Mouse (Mus musculus): Measurements from ENCODE around the gene Cacng6.

The Cacng6 gene

DNA sequence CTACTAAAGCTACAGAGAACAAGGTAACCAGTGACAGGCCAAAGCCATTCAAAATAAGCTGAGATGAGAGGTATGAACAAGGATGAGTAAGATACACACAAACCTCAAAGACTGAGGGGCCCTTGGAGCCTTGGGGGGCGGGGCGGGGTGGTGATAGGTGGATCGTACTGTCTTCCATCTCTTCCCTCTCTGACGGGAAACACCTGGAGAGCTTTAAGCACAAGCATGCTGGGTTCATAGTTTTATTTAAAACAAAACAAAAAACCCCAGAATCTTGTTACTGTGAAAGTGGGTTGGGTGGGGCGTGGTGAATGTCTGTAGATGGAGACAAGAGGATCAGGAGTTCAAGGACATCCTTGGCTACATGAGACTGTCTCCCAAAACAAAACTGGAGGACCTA lies 3.5 kb upstream of the Cacng6 start:
- no peak for DNase-seq

- DNase-seq = no peak
Observed at GRCm38 (mm10) chr7:3421297-3421696, 2.7 kb upstream of the Cacng6 start.

DNA sequence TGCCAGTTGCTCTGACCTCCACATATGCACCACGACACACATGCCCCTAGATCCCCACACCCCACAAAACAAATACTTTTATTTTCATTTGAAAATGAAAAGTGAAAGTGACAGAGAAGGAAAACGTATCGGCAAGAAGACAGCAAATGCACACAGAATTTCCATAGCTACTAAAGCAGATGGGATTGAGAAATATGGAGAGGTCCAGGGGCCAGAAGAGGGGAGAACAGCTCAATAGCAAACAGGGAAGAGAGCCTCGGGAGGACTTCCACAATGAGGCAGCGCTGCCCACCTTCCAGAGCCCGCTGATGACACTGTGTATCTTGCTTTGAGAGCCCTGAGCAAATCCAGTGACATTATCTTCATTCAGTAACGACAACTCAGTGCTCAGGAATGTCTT lies 1.9 kb upstream of the Cacng6 start:
- DNase-seq = no peak

DNA sequence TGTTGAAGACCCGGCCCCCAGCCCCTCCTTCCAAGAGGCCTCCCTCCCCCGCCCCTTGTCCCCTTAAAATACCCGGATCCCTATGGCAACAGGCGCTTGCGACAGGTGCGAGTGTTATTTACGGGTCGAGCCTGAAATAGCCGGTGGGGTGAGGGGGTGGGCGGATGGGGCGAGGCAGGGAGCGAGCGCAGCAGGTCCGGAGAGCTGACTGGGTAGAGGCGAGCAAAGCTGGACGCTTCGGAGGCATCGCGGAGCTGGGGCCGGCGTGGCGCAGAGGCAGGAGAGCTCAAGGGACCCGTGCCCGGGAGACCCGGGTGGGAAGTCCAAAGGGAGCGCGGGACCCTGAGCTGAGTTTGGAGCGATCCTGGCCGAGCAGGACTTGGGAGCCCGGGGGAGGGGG lies 565 bp upstream of the Cacng6 start:
- peak; percentile 13 to 19 for DNase-seq

- no peak for DNase-seq
Observed at GRCm38 (mm10) chr7:3425141-3425540, 1.1 kb downstream of the Cacng6 start.

GRCm38 (mm10) chr7:3430161-3430560 lies 6.2 kb downstream of the Cacng6 start:
- DNase-seq = no peak

- DNase-seq = no peak
Observed at GRCm38 (mm10) chr7:3432066-3432465, 8.1 kb downstream of the Cacng6 start.

DNA sequence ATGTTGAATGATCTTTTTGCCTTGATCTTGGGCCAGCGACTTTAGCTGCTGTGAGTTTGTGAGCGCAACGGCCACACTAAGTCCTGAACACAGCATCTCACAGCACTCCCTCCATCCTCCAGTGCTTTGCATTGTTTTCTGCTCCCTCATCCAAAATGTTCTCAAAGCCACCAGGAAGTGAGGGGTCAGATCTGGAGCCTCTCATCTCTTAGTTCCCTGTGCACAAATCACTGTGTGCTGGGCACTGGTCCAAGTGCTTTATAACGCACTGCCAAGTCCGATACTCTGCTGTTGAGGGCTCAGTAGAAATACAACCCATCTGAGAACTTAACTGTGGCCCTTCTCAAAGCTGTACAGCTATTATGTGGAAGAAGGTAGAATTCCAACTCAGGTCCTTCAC lies 13.9 kb downstream of the Cacng6 start:
- peak; percentile 30 to 40 for DNase-seq

DNA sequence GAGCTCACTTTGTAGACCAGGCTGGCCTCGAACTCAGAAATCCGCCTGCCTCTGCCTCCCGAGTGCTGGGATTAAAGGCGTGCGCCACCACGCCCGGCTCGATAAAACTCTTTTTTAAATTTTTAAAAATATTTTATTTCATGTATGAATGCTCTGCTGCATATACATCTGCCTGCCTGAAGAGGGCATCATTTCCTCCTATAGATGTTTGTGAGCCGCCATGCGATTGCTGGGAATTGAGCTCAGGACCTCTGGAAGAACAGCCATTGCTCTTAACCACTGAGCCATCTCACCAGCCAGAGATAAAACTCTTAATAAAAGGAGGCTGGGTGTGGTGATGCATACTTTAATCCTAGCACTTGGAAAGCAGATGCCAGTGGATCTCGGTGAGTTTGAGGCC lies 16.0 kb downstream of the Cacng6 start:
- DNase-seq = no peak

- DNase-seq = no peak
Observed at GRCm38 (mm10) chr7:3440526-3440925, 16.5 kb downstream of the Cacng6 start.

GRCm38 (mm10) chr7:3442476-3443062 lies 18.6 kb downstream of the Cacng6 start:
- DNase-seq = no peak

DNA sequence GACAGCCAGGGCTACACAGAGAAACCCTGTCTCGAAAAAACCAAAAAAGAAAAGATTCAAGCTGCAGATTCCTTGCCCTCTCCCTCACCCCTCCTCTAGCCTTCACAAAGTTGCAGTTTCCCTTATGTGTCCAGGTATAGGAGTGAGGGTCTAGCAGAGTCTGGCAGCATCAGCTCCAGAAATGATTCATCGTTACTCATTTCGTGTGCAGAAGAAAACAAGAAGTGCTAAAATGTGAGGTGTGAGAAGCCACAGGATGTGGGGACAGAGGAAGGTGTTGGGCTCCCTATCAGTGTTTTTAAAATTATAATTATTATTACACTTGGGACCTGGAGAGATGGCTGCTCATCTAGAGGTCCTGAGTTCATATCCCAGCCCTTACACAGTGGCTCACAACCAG lies 20.7 kb downstream of the Cacng6 start:
- DNase-seq = no peak

- no peak for DNase-seq
Observed at GRCm38 (mm10) chr7:3446584-3446983, 22.6 kb downstream of the Cacng6 start.

GRCm38 (mm10) chr7:3447026-3447425 lies 23.0 kb downstream of the Cacng6 start:
- no peak for DNase-seq

DNA sequence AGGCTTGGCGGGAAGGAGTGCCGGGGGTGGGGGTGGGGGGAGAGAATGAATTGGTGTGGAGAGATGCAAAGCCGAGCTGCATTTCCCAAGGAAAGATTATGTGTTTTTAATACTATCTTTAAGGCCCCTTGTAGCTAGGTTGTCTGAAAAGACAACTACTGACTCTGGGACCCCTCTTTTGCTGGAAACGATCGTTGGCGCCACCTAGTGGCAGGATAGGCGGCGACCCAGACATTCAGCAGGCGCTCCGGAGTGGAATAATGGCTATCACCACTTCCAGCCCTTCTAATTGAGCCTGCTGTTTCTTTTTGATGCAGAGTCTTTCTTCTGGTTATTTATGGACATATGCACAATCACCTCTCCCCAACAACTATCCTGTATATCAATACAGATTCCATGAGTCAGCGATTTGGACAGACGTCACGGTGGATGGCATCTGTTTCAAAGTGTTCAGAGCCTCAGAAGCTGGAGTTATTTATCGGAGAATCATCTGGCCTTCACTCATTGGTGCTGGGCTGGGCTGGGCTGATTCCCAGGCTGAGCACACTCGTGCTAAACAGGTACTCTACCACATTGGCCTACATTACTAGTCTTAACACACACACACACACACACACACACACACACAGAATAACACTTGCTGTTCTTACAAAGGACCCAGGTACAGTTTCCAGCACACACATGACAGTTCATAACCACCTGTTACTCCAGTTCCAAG lies 24.9 kb downstream of the Cacng6 start:
- DNase-seq = peak; percentile 86 to 87

DNA sequence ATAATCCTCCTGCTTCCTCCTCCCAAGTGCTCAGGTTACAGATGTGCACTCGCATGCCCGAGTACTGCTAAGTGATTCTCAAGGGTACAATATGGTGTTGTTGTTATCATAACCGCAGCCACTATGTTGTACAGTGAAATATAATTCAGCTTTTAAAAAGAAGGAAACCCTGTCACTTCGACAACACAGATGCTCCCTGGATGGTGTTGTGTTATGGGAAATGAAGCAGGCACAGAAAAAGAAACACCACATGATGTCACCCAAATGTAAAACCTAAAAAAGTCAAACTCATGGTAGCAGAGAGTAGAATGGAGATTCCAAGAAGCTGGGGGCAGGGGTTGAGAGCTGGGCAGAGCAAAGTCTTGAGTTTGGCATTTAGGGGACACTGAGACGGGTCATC lies 26.7 kb downstream of the Cacng6 start:
- no peak for DNase-seq

GRCm38 (mm10) chr7:3451161-3451560 lies 27.2 kb downstream of the Cacng6 start:
- no peak for DNase-seq

GRCm38 (mm10) chr7:3452821-3453485 lies 29.0 kb downstream of the Cacng6 start:
- DNase-seq = no peak

- no peak for DNase-seq
Observed at GRCm38 (mm10) chr7:3453486-3454183, 29.6 kb downstream of the Cacng6 start.

DNA sequence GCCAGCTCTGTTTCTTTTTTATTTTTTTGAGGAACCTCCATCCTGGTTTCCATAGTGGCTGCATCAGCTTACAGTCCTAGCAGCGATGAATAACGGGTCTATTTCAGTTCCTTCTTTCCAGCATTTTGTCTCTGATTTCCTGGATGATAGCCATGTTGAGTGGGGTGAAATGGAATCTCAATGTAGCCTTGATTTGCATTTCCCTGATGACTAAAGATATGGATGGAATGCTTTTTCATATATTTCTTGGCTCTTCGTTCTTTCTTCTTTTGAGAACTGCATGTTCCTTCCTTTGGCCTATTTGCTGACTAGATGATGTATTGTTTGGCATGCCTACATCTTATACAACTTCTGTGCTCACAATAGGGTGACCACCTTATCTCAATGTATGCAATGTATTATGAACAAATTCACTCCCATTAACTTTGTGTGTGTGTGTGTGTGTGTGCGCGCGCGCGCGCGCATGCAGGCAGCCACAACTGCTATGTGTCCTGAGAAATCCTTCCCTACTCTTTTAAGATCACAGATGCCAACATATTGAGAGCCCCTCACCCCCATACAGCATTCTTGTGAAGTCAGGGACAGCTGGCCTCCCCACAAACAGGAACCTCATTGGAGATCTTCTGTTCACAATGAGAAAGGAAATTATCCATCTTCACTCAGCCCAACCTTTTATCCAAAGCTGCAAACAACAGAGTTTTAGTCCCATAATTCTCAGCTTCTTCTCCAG lies 33.3 kb downstream of the Cacng6 start:
- no peak for DNase-seq

DNA sequence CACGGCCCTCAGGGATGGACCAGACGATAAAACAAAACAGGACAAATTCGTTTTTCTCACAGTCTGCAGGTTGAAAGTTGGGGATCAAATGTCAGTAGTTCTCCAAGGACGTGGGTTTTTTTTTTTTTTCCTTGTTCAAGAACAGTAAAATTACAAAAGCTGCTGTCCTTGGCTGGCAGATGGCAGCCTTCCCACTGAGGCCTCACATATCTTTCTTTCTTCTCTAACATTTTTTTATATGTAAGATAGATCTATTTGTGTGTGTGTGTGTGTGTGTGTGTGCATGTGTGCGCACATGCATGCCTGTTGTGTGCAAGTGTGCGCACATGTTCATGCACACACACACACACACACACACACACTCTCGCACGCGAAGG lies 33.8 kb downstream of the Cacng6 start:
- no peak for DNase-seq

- no peak for DNase-seq
Observed at GRCm38 (mm10) chr7:3460261-3460660, 36.3 kb downstream of the Cacng6 start.

- DNase-seq = no peak
Observed at GRCm38 (mm10) chr7:3463306-3463705, 39.3 kb downstream of the Cacng6 start.
